Mouse (Mus musculus) kidney, adult 18-20 months (tissue): ENCODE results near the gene Bag6.

Experiments used
- DNase-seq: peaks from one replicate; pipeline ENCODE4 v3.0.0; 2021

The Bag6 gene

DNA sequence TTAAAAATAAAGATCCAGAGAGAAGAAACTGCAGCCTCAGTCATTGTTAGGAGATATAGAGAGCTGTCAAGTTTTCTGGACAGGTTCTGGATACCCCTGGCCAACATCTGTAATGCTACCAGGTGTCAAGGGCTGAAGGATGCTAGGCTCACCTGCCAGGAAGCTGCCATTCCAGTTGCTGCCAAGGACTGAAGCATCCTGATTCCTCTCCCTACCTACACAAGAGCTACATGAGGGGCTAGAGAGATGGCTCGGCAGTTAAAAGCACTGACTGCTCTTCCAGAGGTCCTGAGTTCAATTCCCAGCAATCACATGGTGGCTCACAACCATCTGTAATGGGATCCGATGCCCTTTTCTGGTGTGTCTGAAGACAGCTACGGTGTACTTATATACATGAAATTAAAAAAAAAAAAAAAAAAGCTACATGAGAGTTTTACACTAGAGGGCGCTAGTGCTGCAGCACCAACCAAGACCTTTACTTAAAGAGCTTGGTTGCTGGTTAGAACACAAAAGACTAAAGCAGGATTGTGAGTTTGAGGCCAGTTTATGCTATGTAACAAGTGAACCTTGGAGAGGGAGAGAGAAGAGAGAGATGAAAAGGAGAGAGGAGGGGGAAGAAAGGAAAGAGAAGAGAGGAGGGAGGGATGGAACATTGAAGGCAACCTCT lies 33.7 kb downstream of the Bag6 start:
- DNase-seq = no peak

- DNase-seq = no peak
These were observed 37.7 kb downstream of the Bag6 start for GRCm38 (mm10) chr17:35172445-35173234.

- DNase-seq = no peak
These were observed 38.4 kb downstream of the Bag6 start for GRCm38 (mm10) chr17:35173329-35173728.

- no peak for DNase-seq
These were observed 39.4 kb downstream of the Bag6 start for GRCm38 (mm10) chr17:35174201-35174977.

- DNase-seq = no peak
These were observed 40.4 kb downstream of the Bag6 start for GRCm38 (mm10) chr17:35175382-35175781.

- no peak for DNase-seq
These were observed 41.0 kb downstream of the Bag6 start, which contains the start of gene Aif1 for GRCm38 (mm10) chr17:35175968-35176367. Aif1 (minus strand) TSS chr17:35176068.

DNA sequence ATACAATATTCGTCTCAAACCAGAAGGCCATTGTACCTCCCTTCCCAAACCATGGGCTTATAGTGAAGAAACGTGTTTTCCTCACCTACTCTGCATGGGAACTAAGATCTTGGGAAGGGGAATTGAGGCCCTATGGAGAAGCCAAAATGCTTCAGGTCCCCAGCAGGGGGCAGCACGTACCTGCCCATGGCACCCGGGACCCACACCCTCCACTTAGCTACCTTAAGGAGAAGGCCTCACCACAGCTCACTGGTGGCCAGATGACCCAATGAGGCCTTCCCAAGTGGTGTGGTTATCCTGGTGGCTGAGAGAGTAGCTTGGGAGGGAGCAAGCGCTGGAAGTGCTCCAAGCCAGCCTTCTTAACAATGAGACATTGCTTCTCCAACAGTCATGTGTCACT lies 43.5 kb downstream of the Bag6 start:
- DNase-seq = peak; percentile 77

GRCm38 (mm10) chr17:35180093-35180492 lies 45.1 kb downstream of the Bag6 start:
- DNase-seq = no peak

- DNase-seq = peak; percentile 75
These were observed 50.9 kb downstream of the Bag6 start for GRCm38 (mm10) chr17:35185639-35186611.

- no peak for DNase-seq
These were observed 51.7 kb downstream of the Bag6 start for GRCm38 (mm10) chr17:35186681-35187080.

DNA sequence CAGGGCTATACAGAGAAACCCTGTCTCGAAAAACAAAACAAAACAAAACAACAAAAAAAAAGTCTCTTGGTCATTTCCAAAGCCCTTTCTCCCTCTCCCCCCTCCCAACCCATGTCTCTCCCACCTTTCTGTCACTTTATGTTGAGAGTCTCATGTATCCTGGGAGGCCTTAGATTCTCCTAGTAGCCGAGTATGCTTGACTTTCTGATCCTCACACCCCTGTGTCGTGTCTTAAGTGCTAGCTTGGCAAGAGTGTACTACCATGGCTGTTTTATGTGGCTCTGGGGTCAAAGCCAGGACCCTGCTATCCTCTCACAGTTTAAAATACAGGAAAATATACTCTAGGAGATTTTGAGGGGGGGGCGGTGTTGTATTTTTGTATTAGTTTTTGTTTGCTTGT lies 52.4 kb downstream of the Bag6 start:
- DNase-seq = no peak

- no peak for DNase-seq
These were observed 53.1 kb downstream of the Bag6 start, which contains the start of gene Lst1 for GRCm38 (mm10) chr17:35187959-35188610. Lst1 (minus strand) TSS chr17:35188439.

DNA sequence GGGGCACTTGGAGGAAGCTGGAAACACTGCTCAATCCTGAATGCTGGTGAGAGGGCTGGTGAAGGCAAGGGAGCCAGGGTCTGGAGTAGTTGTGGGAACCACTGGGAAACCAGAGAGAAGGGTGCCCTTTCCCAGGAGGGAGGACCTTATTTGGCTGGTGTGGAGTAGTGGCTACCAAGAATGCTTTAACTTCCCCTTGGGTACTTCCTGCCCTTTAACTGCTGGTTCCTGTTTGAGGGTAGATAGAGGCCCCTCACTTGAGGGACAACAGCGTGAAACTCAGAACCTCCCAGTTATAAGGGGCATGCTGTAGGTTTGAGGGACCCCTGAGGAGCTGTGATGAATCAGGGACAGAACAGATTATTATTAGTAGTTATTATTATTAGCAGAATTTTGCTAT lies 54.2 kb downstream of the Bag6 start:
- DNase-seq = no peak

DNA sequence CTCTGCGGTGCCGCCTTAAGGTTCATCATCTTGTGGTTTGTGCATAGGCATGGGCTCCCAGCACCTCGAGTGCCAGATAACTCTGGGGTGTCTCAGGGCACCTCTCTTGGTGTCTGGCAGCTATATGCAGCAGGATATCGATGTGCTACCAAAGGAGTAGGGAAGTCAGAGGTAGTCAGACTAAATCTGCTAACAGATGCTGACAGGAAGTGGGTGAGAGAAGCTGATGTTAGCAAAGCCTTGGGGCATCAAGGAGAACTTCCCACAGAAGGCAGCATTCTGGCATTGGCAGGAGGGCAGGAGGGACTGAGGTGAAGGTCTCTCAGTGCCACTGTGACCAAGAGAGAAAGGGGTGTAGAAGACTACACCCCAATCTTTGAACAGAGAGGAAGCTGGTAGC lies 55.1 kb downstream of the Bag6 start:
- DNase-seq = no peak

DNA sequence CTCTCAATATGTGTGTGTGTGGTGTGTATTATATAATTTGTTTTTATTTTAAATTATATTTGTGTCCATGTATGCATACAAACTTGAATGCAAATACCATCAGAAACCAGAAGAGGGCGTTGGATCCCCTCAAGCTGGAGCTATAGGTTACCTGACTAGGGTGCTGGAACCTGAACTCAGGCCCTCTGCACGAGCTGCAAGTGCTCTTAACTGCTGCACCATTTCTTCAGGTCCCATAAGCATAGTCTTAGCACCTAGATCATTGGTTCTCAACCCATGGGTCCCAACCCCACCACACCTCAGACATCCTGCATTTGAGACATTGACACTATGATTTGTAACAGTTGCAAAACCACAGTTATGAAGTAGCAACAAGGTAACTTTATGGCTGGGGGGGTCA lies 56.7 kb downstream of the Bag6 start:
- DNase-seq = no peak

- DNase-seq = no peak
These were observed 57.9 kb downstream of the Bag6 start for GRCm38 (mm10) chr17:35192924-35193323.

DNA sequence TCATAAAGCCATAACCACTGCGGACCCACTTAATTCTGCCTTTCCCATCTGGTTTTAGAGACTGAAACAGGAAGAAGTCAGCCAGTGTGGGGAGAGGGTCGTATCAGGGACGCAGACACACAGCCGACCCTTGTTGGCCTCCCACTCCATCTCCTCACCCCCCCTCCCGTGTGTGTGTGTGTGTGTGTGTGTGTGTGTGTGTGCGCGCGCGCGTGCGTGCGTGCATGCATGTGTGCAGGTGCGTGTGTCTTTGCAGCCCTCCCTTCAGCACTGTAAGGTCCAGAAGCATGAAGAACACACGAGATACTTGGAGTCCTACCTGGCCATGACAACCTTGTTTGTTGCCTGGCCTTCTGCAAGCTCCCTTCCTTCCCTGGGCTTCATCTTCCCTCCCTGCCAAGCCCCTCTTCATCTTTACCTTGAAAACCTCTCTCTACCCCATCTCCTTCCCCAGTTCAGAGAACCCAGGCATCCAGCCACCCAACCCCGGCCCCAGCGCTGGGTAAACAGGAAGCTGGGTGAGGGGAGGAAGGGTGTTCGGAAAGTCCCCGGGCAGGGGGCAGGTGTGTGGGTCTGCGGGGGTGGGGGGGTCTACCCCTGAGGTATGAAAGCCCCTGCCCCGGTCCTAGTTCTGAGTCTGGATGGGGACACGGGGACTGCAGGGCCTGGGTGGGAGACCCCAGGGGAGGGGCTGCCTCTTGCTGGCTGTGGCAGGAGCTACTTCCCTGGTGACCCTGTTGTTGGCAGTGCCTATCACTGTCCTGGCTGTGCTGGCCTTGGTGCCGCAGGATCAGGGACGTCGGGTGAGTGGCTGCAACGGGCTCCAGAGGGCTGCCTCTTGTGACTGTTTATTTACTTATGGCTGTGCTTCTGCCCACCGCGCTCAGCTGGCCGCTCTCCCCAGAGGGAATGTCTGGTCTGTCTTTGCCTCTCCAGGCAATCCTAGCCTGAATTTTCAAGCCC lies 59.2 kb downstream of the Bag6 start, which contains the start of gene Ltb:
Gene Ltb (plus strand): TSS at position 559 of the 963 bp plus-strand sequence.
- DNase-seq = no peak

DNA sequence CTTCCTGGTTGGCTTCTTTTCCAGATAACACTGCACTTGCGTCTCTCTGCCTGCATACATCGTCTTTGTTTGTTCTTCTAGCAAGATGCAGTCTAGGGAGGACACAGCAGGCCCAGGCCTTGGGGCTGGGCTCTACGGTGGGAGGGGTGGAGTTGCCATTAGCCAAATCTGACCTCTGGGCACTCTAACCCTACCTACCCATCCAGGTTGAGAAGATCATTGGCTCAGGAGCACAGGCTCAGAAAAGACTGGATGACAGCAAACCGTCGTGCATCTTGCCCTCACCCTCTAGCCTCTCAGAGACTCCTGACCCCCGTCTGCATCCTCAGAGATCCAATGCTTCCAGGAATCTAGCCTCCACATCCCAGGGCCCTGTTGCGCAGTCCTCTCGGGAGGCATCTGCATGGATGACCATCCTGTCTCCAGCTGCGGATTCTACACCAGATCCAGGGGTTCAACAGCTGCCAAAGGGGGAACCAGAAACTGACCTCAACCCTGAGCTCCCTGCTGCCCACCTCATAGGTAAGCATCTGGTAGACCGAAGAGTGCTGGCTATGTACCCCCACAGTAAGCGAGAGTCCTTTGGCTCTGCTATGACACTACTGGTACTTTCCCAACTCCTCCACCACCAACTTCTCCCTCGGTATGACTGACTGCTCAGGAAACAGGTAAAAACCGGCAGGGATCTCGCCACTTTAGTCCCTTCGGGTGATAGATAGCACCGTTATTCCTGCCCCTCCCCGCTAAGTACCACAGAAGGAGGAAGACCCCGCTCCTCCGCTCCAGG lies 60.1 kb downstream of the Bag6 start:
- no peak for DNase-seq

DNA sequence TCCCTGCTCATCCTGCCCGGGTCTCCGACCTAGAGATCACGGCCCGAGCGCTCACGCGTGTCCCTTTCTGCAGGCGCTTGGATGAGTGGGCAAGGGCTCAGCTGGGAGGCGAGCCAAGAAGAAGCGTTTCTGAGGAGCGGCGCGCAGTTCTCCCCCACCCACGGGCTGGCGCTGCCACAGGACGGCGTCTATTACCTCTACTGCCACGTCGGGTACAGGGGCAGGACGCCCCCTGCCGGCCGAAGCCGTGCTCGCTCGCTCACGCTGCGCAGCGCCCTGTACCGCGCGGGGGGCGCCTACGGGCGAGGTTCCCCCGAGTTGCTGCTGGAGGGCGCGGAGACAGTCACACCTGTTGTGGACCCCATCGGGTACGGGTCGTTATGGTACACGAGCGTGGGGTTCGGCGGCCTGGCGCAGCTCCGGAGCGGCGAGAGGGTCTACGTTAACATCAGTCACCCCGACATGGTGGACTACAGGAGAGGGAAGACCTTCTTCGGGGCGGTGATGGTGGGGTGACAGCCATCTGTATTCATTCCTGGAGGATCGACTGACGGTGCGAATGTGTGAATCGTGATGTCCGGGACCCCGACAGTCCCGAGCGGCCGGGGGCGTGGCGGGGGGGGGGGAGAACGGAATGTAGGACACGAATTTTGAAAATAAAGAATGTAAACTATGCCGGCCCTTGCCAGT lies 60.8 kb downstream of the Bag6 start:
- DNase-seq = peak; percentile 85
